ENCODE assay signal across 7 mouse cellular contexts in the genomic region with DNA sequence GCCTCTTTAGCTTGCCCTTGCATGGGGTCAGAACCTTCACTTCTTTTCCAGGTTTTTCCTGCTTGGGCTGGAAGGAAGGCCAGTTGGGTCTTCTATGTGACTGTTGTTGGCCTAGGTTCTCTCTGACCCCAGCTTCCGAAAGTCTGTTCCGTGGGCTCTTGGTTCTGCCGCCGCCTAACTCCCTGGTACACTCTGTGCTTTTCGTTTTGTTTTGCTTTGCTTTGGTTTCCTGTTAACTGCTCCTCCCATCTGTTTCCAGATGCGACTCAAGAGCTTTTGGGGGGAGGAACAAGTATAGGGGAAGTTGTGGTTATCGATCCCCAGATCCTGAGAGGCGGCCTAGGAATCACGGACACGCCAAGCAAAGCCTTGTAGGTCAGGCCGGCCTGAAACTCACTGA. TPM values are rescaled to one million over a fixed set of nuclear protein-coding genes. Genes with fewer than 3 reads are reported as not detected.
DNase-seq lines count a peak whose midpoint lies in the region; ATAC-seq and TF ChIP-seq lines count a peak whose summit lies in the region.

No protein-coding gene starts in this region.

- peak overlapping the region; percentile 18; the same call in 1 of the 2 replicates for H3K9ac ChIP-seq in forebrain, embryonic 13.5 days
- H3K9ac ChIP-seq in intestine, postnatal 0 days (ENCODE audit: low read depth, low read length), result peak overlapping the region; percentile 26; the same call in 1 of the 2 replicates
- H3K9ac ChIP-seq in midbrain, embryonic 15.5 days, result no peak overlapping the region

- intact Hi-C loops in left cerebral cortex, postnatal 10 days (cut with DNase I), result no loop called here

- peaks cover 34% of the 10 kb centered on the region for H3K4me1 ChIP-seq in forebrain, embryonic 13.5 days
- peaks cover 9% of the 10 kb centered on the region; the same call in 1 of the 2 replicates for H3K4me1 ChIP-seq in intestine, postnatal 0 days (replicated peaks; ENCODE audit: control insufficient read depth, insufficient read depth, low read length)
- H3K4me1 ChIP-seq in midbrain, embryonic 15.5 days, result peaks cover 37% of the 10 kb centered on the region

- no peak for TF ChIP-seq CTCF in intestine, postnatal 0 days (IDR thresholded peaks at IDR 0.05; ENCODE audit: low read depth)

- no peak for ATAC-seq in forebrain, embryonic 13.5 days
- ATAC-seq in intestine, postnatal 0 days, result no peak
- ATAC-seq in midbrain, embryonic 15.5 days (replicated peaks), result no peak

- H3K27me3 ChIP-seq in forebrain, embryonic 13.5 days, result no peaks in the 10 kb centered on the region
- no peaks in the 10 kb centered on the region for H3K27me3 ChIP-seq in intestine, postnatal 0 days (replicated peaks; ENCODE audit: control insufficient read depth, insufficient read depth, low read length)
- H3K27me3 ChIP-seq in midbrain, embryonic 15.5 days (replicated peaks), result no peaks in the 10 kb centered on the region

- peak overlapping the region; percentile 4; the same call in 1 of the 2 replicates for H3K4me3 ChIP-seq in forebrain, embryonic 13.5 days
- peak overlapping the region; percentile 95 for H3K4me3 ChIP-seq in intestine, postnatal 0 days (ENCODE audit: low read depth, low read length)
- H3K4me3 ChIP-seq in midbrain, embryonic 15.5 days, result peak overlapping the region; percentile 65

- DNase-seq in spleen, adult 18-20 months, result peak; percentile 51 to 54
- DNase-seq in spleen, postnatal 14 days (ENCODE audit: low spot score in 2 of 2), result no peak
- no peak for DNase-seq in left cerebral cortex, postnatal 10 days (ENCODE audit: extremely low spot score in 1 of 2, low spot score in 2 of 2)
- no peak for DNase-seq in testis, postnatal 14 days (ENCODE audit: low spot score)

- H3K9me3 ChIP-seq in forebrain, embryonic 13.5 days (replicated peaks), result no peaks in the 10 kb centered on the region
- no peaks in the 10 kb centered on the region for H3K9me3 ChIP-seq in intestine, postnatal 0 days (ENCODE audit: control insufficient read depth)
- no peaks in the 10 kb centered on the region for H3K9me3 ChIP-seq in midbrain, embryonic 15.5 days

- H3K27ac ChIP-seq in forebrain, embryonic 13.5 days, result no peak overlapping the region
- peak overlapping the region; percentile 22; the same call in 1 of the 2 replicates for H3K27ac ChIP-seq in intestine, postnatal 0 days (ENCODE audit: low read depth, low read length)
- no peak overlapping the region for H3K27ac ChIP-seq in midbrain, embryonic 15.5 days

- WGBS in forebrain, embryonic 13.5 days, result 90% methylated on average over 11 of the region's 11 CpGs
- 63% methylated on average over 11 of the region's 11 CpGs for WGBS in intestine, postnatal 0 days
- 83% methylated on average over 11 of the region's 11 CpGs for WGBS in midbrain, embryonic 15.5 days

- H3K36me3 ChIP-seq in forebrain, embryonic 13.5 days (ENCODE audit: poor library complexity, severe bottlenecking), result 0 out of 2 replicates have a peak, but pooled peaks cover 6% of the 10 kb centered on the region
- H3K36me3 ChIP-seq in intestine, postnatal 0 days (ENCODE audit: control insufficient read depth, insufficient read depth), result no peaks in the 10 kb centered on the region
- no peaks in the 10 kb centered on the region for H3K36me3 ChIP-seq in midbrain, embryonic 15.5 days (replicated peaks)

- H3K4me2 ChIP-seq in forebrain, embryonic 13.5 days, result peak overlapping the region; percentile 93
- peak overlapping the region; percentile 84 for H3K4me2 ChIP-seq in intestine, postnatal 0 days (replicated peaks; ENCODE audit: low read depth)
- H3K4me2 ChIP-seq in midbrain, embryonic 15.5 days, result peak overlapping the region; percentile 83

RNA-seq across cellular contexts. Expression of gene Mlxip, which starts 3.2 kb away (rescaled TPM):
- 14.0 and 15.0 TPM in 2 replicates for polyA plus RNA-seq in forebrain, embryonic 13.5 days (2015; fragmentation: Nextera tagmentation; extraction: Ambion mirVana)
- 17.8 and 18.4 TPM in 2 replicates for polyA plus RNA-seq in intestine, postnatal 0 days (2015; fragmentation: Nextera tagmentation; extraction: Ambion mirVana)
- 18.6 and 21.1 TPM in 2 replicates for polyA plus RNA-seq in midbrain, embryonic 15.5 days (2015; fragmentation: Nextera tagmentation; extraction: Ambion mirVana)
- 10 to 100 TPM; 22.6 to 24.6 TPM for total RNA-seq in left cerebral cortex, postnatal 10 days (2021)

RNA-seq across cellular contexts. Expression of gene Bcl7a, which starts 54.2 kb away (rescaled TPM):
- polyA plus RNA-seq in forebrain, embryonic 13.5 days (2015; fragmentation: Nextera tagmentation; extraction: Ambion mirVana), result 66.4 and 75.0 TPM in 2 replicates
- 4.2 and 4.7 TPM in 2 replicates for polyA plus RNA-seq in intestine, postnatal 0 days (2015; fragmentation: Nextera tagmentation; extraction: Ambion mirVana)
- 35.9 and 39.6 TPM in 2 replicates for polyA plus RNA-seq in midbrain, embryonic 15.5 days (2015; fragmentation: Nextera tagmentation; extraction: Ambion mirVana)
- 10 to 100 TPM; 81.4 to 83.3 TPM for total RNA-seq in left cerebral cortex, postnatal 10 days (2021)

Comparison
In these comparisons a context has a peak if more than half of its experiments do, and no peak if none do; other contexts are left out.
1. DNase-seq: peak in spleen, adult 18-20 months (2 of 2); none in spleen, postnatal 14 days (0 of 2), left cerebral cortex, postnatal 10 days (0 of 2) and testis, postnatal 14 days (single experiment).
2. H3K4me3 ChIP-seq: peak in every context shown above with its lines; median percentile 95 in intestine, postnatal 0 days; 65 in midbrain, embryonic 15.5 days; 4 in forebrain, embryonic 13.5 days.
3. Peak in every context shown above with its lines, with median percentiles within 50 percentile points of each other: H3K4me2 ChIP-seq.